Mouse (Mus musculus): Measurements from ENCODE around the gene Plekhb1. TPM values are rescaled to one million over a fixed set of nuclear protein-coding genes. Genes with fewer than 3 reads are reported as not detected.

The Plekhb1 gene
- polyA plus RNA-seq, 1 experiment from 2014 or later = 8.7 TPM

DNA sequence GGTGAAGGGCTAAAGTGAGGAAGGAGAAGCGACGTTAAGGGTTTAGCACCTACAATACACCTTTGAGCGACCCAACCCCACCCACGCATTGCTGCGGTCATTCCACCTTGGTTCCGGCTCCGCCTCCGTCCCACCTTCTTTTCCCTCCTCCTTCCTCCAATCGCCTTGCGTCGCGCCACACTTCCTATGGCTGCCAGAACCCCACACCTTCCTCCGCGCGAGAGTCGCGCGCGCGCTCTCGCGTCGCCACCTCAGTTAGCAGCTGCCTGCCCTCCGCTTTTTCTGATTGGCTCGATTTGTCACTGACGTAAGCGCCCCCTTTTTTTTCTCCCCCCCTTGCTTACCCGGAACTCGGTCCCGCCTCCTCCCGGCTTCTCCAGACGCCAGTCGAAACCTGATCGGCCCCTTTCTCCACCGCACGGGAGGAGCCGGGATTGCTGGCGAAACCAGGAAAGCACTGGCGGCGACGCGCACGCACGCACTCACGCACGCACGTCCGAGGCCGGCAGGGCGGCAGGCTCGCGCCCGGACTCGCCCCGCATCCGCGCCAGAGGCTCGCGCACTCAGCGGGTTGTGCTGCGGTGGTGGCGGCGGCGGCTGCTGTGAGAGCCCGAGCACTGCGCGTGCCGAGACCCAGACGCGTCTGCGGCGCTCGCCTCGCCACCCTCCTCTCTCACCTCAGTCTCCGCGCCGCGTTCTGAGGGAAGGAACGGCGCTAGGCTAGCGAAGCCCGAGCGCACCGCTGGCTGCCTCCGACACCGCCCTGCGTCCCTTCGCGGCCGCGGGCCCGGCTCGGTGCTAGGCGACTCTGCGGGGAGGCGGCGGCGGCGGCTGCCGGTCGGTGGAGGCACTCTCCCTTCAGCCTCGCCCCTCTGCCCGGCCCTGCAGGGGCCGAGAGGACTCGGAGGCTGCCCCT, 54.7 kb downstream of the Plekhb1 start, which contains the start of gene Rab6a:
Gene Rab6a, plus strand, starts transcription at position 197 of the 916 bp plus-strand sequence.
- no peaks in the 10 kb centered on the region for H3K9me3 ChIP-seq (ENCODE audit: control insufficient read depth, low read length)
- no peaks in the 10 kb centered on the region for H3K4me1 ChIP-seq (replicated peaks; ENCODE audit: control insufficient read depth, insufficient read depth)
- H3K4me2 ChIP-seq (replicated peaks; ENCODE audit: low read depth) = peak within 1 kb of the TSS; percentile 87
- H3K27me3 ChIP-seq (ENCODE audit: control insufficient read depth, insufficient read depth, low read length) = no peaks in the 10 kb centered on the region
- WGBS = under 1% methylated on average over 105 of the region's 105 CpGs
- H3K9ac ChIP-seq (ENCODE audit: low read length) = peak within 1 kb of the TSS; percentile 99
- TF ChIP-seq CTCF (IDR thresholded peaks at IDR 0.05; ENCODE audit: low read depth) (peak; percentile 46), EP300 (optimal IDR thresholded peaks at IDR 0.05) (peak; percentile 76)
- peak; percentile 99 for DNase-seq (ENCODE audit: low spot score)
- ATAC-seq (ENCODE audit: low FRiP score, low TSS enrichment) = peak; percentile 97
- H3K27ac ChIP-seq (replicated peaks) = peak within 1 kb of the TSS; percentile 100
- H3K36me3 ChIP-seq (ENCODE audit: control insufficient read depth, insufficient read depth, low read length) = no peaks in the 10 kb centered on the region
- H3K4me3 ChIP-seq (ENCODE audit: low read depth, low read length) = peak within 1 kb of the TSS; percentile 99

DNA sequence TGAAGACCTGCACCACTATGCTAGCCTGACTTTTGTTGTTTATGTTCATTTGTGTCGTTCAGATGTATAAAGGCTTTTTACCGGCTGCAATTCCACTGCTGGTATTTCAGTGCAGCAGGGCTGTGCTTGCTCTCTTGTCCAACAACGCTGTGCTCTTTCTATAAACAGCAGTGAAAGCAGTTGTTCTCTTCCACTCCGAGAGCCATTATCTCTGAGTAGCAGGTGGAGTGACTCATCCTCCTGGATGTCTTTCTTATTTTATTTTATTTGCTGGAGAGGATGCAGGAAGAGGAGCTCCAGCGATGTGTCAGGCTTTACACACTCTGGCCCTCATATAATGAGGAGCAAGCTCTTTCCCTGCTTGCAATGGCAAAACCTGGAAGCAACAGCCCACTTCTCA, 62.0 kb downstream of the Plekhb1 start:
- DNase-seq (ENCODE audit: low spot score) = no peak
- Histone ChIP-seq H3K4me3 (ENCODE audit: low read depth, low read length) (no peak overlapping the region), H3K4me1 (replicated peaks; ENCODE audit: control insufficient read depth, insufficient read depth) (no peaks in the 10 kb centered on the region), H3K27ac (replicated peaks) (no peak overlapping the region), H3K9ac (ENCODE audit: low read length) (no peak overlapping the region), H3K27me3 (ENCODE audit: control insufficient read depth, insufficient read depth, low read length) (no peaks in the 10 kb centered on the region), H3K9me3 (ENCODE audit: control insufficient read depth, low read length) (no peaks in the 10 kb centered on the region), H3K4me2 (replicated peaks; ENCODE audit: low read depth) (no peak overlapping the region), H3K36me3 (ENCODE audit: control insufficient read depth, insufficient read depth, low read length) (no peaks in the 10 kb centered on the region)
- TF ChIP-seq EP300 (optimal IDR thresholded peaks at IDR 0.05) (no peak), CTCF (IDR thresholded peaks at IDR 0.05; ENCODE audit: low read depth) (no peak)
- WGBS = 50% methylated on average over 5 of the region's 5 CpGs
- no peak for ATAC-seq (ENCODE audit: low FRiP score, low TSS enrichment)

DNA sequence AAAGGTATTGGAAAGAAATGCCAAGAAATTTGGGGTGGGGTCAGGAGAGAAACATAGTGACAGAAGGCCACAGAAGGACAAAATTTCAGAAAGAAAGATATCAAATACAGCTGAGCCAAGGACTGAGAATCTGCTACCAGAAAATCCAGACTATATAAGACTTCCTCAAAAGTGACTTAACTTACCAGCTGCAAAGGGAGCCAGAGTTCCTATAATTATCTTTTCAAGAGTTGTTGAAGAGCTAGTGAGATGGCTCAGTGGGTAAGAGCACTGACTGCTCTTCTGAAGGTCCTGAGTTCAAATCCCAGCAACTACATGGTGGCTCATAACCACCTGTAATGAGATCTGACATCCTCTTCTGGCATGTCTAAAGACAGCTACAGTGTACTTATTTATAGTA, 68.9 kb downstream of the Plekhb1 start:
- Histone ChIP-seq H3K9me3 (ENCODE audit: control insufficient read depth, low read length) (no peaks in the 10 kb centered on the region), H3K4me2 (replicated peaks; ENCODE audit: low read depth) (no peak overlapping the region), H3K4me1 (replicated peaks; ENCODE audit: control insufficient read depth, insufficient read depth) (no peaks in the 10 kb centered on the region), H3K27ac (replicated peaks) (no peak overlapping the region), H3K27me3 (ENCODE audit: control insufficient read depth, insufficient read depth, low read length) (no peaks in the 10 kb centered on the region), H3K9ac (ENCODE audit: low read length) (no peak overlapping the region), H3K4me3 (ENCODE audit: low read depth, low read length) (no peak overlapping the region), H3K36me3 (ENCODE audit: control insufficient read depth, insufficient read depth, low read length) (no peaks in the 10 kb centered on the region)
- TF ChIP-seq EP300 (optimal IDR thresholded peaks at IDR 0.05) (no peak), CTCF (IDR thresholded peaks at IDR 0.05; ENCODE audit: low read depth) (no peak)
- ATAC-seq (ENCODE audit: low FRiP score, low TSS enrichment) = no peak
- DNase-seq (ENCODE audit: low spot score) = no peak

Other genes starting within 250 kb of the Plekhb1 start
- 1.4 and 1.7 TPM in 2 replicates for gene Ucp3, start 189.4 kb downstream of the Plekhb1 start, polyA plus RNA-seq (2015; fragmentation: Nextera tagmentation; extraction: Ambion mirVana)
- gene Ucp2, start 169.1 kb downstream of the Plekhb1 start, polyA plus RNA-seq (2015; fragmentation: Nextera tagmentation; extraction: Ambion mirVana) = 618 and 662 TPM in 2 replicates
- gene Dnajb13, start 147.5 kb downstream of the Plekhb1 start, polyA plus RNA-seq (2015; fragmentation: Nextera tagmentation; extraction: Ambion mirVana) = 0.45 and 0.54 TPM in 2 replicates
- gene Coa4, start 125.3 kb downstream of the Plekhb1 start, polyA plus RNA-seq (2015; fragmentation: Nextera tagmentation; extraction: Ambion mirVana) = 25.2 and 27.2 TPM in 2 replicates
- gene Rab6a, start 55.0 kb downstream of the Plekhb1 start, polyA plus RNA-seq (2015; fragmentation: Nextera tagmentation; extraction: Ambion mirVana) = 76.3 and 80.6 TPM in 2 replicates
- 77.0 and 79.7 TPM in 2 replicates for gene Mrpl48, start 54.1 kb downstream of the Plekhb1 start, polyA plus RNA-seq (2015; fragmentation: Nextera tagmentation; extraction: Ambion mirVana)
- 15.5 and 17.4 TPM in 2 replicates for gene Fam168a, start 44.2 kb upstream of the Plekhb1 start, polyA plus RNA-seq (2015; fragmentation: Nextera tagmentation; extraction: Ambion mirVana)
- 0.71 and 1.2 TPM in 2 replicates for gene Relt, start 201.0 kb upstream of the Plekhb1 start, polyA plus RNA-seq (2015; fragmentation: Nextera tagmentation; extraction: Ambion mirVana)